Mouse (Mus musculus) adrenal gland, adult 8-10 months (tissue): ENCODE results near the gene Smarcb1. TPM values are rescaled to one million over a fixed set of nuclear protein-coding genes. Genes with fewer than 3 reads are reported as not detected.

Experiments
- DNase-seq: peaks from one replicate; pipeline ENCODE4 v3.0.0; 2022
- total RNA-seq, 4 experiments: library from RNA; stranded (reverse); gene quantifications; 2 replicates each; pipeline ENCODE4 v1.2.4; 2022

Gene Smarcb1
- total RNA-seq, 4 experiments from 2014 or later, result 73.2 to 105 (median 85.1) TPM

DNA sequence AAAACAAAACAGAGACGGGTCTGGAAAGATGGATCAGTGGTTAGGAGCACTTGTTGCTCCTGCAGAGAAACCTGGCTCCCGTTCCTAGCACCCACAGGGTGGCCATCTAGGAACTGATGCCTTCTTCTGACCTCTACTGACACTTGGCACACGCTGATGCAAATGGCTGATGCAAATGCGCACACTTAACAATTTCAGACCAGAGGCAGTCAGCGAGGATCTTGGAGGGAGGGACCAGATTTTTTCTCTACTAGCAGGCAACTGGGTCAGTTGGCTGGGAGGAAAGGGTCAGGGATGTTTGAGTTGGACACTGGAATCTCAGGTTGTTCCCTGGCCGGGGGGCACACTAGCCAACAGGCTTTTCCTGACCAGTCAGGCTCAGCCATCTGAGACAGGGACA is 11.5 kb upstream of the Smarcb1 start, which contains the start of gene Chchd10:
Gene Chchd10 (plus strand): TSS at position 240 of the 400 bp plus-strand sequence.
- DNase-seq, result no peak

GRCm38 (mm10) chr10:75932081-75932678 is 10.8 kb upstream of the Smarcb1 start:
- no peak for DNase-seq

DNA sequence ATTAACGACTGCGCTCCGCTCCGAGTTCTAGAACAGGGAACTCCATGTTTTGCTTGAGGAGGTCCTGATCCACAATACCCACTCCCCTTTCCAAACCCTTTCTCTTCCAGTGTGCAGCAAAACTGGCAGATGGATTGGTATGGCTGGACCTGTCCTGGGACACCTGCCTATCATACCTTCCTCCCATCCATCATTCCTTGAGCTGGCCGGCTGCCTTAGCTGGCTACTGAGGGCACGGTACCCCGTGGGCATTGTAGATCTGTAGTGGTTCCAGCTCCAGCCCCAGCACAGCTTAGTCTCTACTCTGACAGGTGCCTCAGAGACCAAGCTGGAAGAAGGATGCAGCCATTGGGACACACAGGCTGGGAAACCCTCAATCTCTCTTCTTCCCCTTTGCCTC is 9.9 kb upstream of the Smarcb1 start:
- no peak for DNase-seq

DNA sequence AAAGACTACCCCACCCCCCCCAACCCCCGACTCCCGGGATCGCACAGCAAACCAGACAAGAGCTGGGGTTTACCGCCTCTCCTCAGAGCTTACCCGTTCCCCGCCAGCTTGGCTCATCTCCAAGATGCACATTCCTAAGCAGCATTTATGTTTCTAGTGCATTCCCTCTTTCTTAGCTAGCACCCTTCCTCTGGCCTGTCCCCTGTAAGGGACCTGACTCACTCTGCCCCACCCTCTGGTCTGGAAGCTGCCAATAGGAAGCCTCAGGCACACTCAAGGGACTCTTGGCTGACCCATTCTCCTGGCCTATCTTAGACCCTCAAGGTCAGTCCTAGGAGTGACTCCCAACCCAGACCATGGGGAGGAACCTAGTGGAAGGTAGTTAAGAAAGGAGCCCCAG is 8.9 kb upstream of the Smarcb1 start:
- DNase-seq, result no peak

- no peak for DNase-seq
Measured at GRCm38 (mm10) chr10:75926396-75926795, 5.0 kb upstream of the Smarcb1 start.

DNA sequence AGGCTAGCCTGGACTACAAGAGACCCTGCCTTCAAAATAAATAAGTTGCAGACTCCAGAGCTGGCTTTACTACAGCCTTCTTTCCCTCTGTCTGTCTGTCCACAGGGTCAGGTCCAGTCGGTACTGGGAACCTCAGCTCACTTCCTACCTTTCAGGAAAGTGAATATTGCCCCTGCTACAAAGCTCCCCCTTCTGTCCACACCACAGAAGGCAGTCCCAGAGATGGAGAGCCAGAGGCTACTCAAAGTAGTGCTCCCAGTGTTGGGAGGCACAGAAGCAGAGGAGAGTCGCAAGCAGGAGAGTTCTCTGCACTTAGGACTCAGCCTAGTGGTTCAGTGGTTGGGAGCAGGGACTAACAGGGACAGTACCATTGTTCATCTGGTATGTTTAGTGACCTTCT is 2.9 kb upstream of the Smarcb1 start:
- DNase-seq, result no peak

GRCm38 (mm10) chr10:75921726-75922560 is 526 bp upstream of the Smarcb1 start:
- DNase-seq, result no peak

DNA sequence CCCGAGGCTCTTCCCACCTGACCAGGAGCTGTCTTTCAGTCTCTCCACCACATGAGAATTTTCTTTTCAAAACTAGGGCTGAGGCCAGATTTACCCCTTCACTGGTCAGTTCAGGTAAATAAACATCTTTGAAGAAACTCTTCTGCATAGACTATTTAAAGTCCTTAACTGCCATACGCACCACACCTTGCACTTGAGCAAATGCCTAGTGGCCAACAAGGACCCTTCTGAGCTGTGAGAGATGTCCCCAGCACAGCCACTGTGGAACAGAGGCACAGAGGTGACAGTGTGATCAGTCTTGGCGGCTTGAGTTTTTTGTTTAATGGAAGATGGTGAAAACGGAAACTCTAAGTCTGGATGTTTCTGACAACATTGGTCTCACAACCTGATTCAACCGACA is 2.4 kb downstream of the Smarcb1 start:
- no peak for DNase-seq

DNA sequence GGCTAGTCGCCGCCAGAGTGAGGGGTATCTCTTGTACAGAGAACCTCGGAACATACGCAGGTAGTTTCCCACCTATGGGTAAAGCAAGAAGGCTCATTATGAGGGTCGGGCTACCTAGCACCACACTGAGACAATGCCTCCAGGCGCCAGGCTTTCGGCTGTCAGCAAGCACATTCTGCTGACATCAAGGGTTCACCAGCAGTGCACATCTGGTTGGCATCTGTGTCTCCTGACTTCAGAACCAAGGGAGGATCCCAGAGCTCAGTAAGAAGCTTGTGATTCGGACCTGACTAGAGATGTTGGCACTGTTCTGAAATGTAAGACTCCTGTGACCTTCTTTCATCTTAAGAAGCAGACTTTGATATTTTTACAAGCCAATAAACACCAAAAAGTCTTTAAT is 4.6 kb downstream of the Smarcb1 start:
- DNase-seq, result no peak

- no peak for DNase-seq
Measured at GRCm38 (mm10) chr10:75915557-75915956, 5.9 kb downstream of the Smarcb1 start.

DNA sequence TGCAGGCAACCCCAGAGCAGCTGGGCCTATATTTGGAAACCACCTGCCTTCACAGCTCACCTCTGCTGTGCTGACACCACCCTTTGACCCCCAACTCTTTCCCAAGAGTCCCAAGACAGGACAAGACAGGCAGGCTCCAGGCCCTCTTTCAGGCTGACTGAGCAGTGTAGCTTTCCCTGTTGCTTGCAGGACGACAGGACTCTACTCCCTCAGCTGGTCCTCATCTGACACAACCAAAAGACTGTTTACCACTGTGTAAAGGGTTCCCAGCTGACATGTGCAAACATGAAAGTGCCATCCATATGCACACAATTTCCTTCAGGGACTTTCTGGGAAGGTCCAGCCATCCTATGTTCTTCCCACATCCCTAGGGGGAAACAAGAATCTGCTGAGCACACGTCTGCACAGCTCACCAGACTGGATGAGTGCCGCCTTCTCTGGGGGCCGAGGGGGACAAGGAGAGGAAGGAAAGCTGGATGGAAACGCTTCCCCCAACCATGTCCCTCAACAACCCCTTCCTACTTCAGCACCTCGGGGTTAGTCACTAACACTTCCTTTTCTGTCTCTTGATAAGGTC is 8.3 kb downstream of the Smarcb1 start:
- DNase-seq, result no peak

- no peak for DNase-seq
Measured at GRCm38 (mm10) chr10:75910698-75911097, 10.7 kb downstream of the Smarcb1 start.

DNA sequence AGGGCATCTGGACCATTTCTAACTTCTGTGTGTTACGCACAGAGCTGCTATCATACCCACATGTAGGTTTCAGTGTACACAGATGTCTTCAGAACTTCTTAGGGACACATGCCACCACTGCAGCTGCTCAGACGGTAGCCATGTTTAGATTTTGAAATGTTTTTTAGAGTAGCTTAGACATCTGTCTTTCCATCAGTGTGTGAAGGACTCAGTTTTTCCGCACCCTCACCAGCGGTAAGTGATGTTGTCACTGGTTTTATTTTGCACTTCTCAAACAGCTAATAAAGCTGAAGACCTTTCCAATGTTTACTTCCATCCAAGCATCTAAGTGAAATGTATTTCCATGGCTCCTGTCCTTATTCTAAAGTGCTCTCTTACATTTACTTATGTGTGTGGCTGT is 14.5 kb downstream of the Smarcb1 start:
- no peak for DNase-seq

DNA sequence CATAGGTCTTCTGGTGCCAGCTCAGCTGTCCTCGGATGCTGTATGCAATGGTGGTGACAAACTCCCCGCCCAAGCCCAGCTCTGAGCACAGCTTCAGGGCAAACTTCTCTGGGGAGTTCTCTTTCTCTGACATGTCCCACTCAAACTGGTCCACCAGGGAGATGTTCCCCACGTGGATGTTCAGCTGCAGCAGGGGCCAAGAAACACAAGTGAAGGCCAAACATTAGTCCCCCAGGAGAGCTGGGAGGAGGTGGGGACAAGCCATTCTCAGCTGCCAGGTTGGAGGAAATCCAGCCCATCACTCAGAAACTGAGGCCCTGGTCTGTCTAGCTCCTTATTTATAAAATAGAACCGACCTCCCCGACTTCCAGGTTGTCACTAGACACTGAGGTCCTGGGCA is 17.0 kb downstream of the Smarcb1 start:
- no peak for DNase-seq

GRCm38 (mm10) chr10:75898846-75899245 is 22.6 kb downstream of the Smarcb1 start:
- DNase-seq, result peak; percentile 73

DNA sequence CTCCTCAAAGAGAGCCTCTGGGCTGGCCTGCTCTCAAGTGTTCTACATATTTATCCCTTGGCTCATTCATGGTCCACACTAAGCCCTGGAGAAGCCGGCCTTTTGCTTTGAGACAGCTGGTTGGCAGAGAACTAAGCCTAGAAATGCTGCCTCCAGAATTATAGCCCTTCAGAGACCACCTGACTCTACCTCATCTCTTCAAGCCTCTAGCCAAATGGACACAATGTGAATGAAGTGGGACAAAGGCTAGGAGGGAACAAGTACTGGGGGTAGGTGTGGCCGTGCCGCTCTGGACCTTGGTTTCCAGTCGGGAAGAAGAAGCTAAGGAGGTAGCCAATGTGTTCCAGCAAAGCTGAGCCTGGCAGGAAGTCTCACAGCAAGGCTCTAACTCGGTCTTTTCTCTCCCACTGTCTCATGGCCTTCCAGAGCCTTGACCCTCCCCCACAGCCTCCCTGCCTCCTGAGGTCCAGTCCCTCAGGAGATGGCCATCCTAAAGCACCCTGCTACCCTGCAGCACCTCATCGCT is 23.3 kb downstream of the Smarcb1 start:
- no peak for DNase-seq

GRCm38 (mm10) chr10:75897373-75897772 is 24.0 kb downstream of the Smarcb1 start:
- peak; percentile 56 for DNase-seq

DNA sequence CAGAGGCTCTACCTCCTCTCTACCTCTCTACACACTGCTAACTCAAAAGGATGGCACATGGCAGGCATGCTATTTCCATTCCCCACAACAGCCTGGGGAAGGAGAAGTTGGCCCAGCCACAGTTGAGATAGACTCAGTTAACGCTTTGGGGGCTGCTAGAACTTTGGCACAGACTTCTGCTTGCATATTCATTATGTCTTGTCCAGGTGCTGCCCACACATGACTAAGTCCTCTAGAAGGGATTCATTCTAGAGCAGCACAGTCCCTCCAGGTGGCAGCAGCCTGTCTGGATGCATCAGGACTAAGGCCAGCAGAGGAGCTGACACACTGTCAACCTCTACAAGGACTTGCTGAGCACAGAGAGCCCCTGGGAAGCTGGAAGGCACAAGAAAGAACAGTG is 25.2 kb downstream of the Smarcb1 start:
- DNase-seq, result no peak

GRCm38 (mm10) chr10:75895730-75896129 is 25.7 kb downstream of the Smarcb1 start:
- no peak for DNase-seq

DNA sequence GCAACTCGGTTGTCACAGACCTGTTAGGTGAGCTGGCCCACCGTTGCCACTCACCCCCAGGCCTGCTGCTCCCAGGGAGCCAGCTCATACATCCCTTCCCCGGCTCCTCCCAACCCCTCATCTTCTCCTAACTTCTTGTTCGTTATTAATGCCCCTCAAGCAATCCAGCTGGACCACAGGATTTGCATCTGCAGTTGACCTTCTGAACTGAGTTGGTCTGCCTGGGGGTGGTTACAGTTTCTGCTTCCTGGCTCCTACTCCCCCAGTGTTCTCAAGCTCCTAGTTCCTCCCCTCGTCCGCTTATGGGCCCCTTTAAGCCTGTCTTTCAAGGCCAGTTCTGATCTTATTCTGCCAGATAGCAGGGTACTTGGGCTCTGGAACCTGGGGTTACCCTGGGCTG is 26.8 kb downstream of the Smarcb1 start:
- DNase-seq, result no peak

DNA sequence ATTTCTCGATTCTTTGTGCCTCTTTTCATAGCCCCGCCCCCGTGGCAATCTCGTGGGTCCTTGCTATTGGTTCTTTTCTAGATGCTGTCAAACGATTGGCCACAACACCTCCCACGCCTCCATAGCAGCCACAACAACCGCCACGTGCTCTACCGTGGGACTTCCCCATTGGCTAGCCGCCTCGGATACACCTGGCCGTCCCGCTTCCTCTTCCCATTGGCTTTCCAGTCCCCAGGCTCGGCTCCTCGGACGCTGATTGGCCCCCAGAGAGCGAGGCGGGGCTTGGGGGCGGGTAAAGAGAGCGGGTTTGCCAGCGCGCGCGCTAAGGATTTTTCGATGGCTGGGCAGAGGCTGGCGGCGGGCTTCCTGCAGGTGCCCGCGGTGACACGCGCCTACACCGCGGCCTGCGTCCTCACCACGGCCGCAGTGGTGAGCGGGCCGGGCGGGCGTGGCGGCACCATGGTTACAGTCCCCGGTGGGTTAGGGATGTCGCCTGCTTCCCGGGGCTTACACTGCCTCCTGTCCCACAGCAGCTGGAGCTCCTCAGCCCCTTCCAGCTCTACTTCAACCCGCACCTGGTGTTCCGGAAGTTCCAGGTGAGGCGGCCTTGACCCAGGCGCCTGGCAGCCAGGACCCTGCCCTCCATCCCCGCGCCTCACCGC is 28.2 kb downstream of the Smarcb1 start, which contains the start of gene Derl3:
Gene Derl3 (plus strand): TSS at position 325 of the 662 bp plus-strand sequence.
- peak; percentile 95 for DNase-seq

DNA sequence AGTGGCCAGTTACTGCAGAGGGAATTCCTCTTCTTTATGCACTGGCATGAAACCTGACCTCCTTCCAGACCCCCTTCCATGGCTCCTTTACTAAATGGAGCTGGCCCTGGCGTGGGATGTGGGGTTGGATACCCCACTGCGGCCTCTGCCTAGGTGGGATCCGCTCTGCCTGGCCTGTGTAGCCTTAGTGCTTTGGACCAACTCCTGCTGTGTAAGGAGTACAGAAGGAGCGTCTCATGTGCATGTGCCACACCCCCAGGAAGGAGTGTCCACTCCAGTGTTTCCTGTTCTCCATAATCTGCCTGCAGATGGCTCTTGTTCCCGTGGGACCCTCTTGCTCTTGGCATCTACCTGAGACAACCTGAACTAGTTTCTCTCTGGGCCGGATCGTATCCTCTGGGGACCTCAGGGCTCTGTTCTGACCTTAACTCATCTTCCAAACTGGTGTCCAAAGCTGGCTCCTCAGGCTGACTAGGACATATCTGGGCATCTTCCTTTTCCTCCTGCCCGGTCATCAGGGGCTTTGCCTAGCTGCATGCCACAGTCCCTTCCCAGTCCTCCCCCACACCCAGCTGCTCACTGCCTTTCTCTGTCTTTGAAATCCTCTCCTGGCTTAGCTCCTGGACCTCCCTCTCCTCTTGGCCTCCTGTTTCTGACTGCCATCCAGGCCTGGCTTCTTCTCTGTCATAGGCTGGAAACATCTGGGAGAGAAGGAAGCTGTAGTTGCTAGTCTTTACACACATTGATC is 31.8 kb downstream of the Smarcb1 start:
- DNase-seq, result no peak
